16 mouse cellular contexts compared by ENCODE assay signal in the genomic region with DNA sequence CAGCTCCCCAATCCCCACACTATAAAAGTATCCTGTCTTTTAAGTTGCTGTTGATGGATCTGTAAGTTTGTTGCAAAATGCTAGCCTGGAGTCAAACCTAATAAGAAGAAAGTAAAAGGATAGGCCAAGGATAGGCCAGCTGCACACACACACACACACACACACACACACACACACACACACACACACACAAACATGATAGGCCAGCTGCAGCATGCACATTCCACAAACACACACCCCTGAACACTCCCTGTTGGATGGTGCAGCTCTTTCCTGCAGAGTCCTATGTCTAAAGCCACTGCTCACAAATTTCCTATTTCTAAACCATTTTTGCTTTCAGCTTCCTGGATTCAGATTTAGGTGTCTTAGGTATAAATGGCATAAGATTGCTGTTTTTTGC. TPM values are rescaled to one million over a fixed set of nuclear protein-coding genes. Genes with fewer than 3 reads are reported as not detected.
DNase-seq lines count a peak whose midpoint lies in the region; TF ChIP-seq lines count a peak whose summit lies in the region.
"Had no signal": no experiment of that assay in that cellular context is flagged by ENCODE, and none has a peak within 500 bp of the region (broad histone marks: within the 10 kb centered on the region; RNA-seq: fewer than 3 reads in every experiment).

No protein-coding gene starts in this region.

- no peak overlapping the region for H3ac ChIP-seq in myocyte (ENCODE audit: control insufficient read depth, insufficient read length)

- TF ChIP-seq POLR2A in myocyte (IDR thresholded peaks at IDR 0.05; ENCODE audit: insufficient read length, low read depth) = no peak

- no peak overlapping the region for H3K4me2 ChIP-seq in myocyte (ENCODE audit: low read depth)

- peak; percentile 44 for DNase-seq in testis, postnatal 10 days (ENCODE audit: low spot score)
- no peak for DNase-seq in testis, postnatal 14 days (ENCODE audit: low spot score)
- no peak for DNase-seq in kidney, postnatal 10 days
- DNase-seq: adrenal gland, adult 2 months; adrenal gland, adult 8-10 months; adrenal gland, postnatal 10 days; adrenal gland, postnatal 14 days; adrenal gland, postnatal 25 days; adrenal gland, postnatal 36 days; B cell, adult 2 months; cerebellum, adult 11 months; cerebellum, adult 11-12 months; cerebellum, adult 18-20 months had no signal

- no peak overlapping the region for H3K4me3 ChIP-seq in myocyte

- no peaks in the 10 kb centered on the region for H3K27me3 ChIP-seq in myocyte (ENCODE audit: control insufficient read depth, insufficient read depth, insufficient read length)
- H3K27me3 ChIP-seq: CH12.LX, Patski had no signal

- peaks cover 2% of the 10 kb centered on the region for H3K79me2 ChIP-seq in myocyte (ENCODE audit: control insufficient read depth, insufficient read depth)

- H3K36me3 ChIP-seq in myocyte (ENCODE audit: control insufficient read depth, insufficient read depth) = no peaks in the 10 kb centered on the region

TF ChIP-seq in myocyte, 11 proteins besides CTCF, POLR2A, EP300 and RAD21:
- TF ChIP-seq SRF (IDR thresholded peaks at IDR 0.05; ENCODE audit: control insufficient read depth, insufficient read length, low read depth) (no peak), TCF12 (IDR thresholded peaks at IDR 0.05; ENCODE audit: insufficient read depth, poor library complexity, severe bottlenecking) (peak; percentile 22), TCF3 (IDR thresholded peaks at IDR 0.05; ENCODE audit: insufficient read length, low read depth) (peak; percentile 17), MAX (IDR thresholded peaks at IDR 0.05; ENCODE audit: low read depth) (no peak), POLR2AphosphoS2 (IDR thresholded peaks at IDR 0.05; ENCODE audit: insufficient read length, low read depth) (no peak), MYOG (IDR thresholded peaks at IDR 0.05; ENCODE audit: control insufficient read depth in 1 of 3, insufficient read depth in 1 of 3, insufficient read length in 2 of 3, low read depth in 2 of 3) (peak in 2 of 3 experiments; percentile 17 to 63), USF1 (IDR thresholded peaks at IDR 0.05; ENCODE audit: low read depth) (no peak), E2F4 (IDR thresholded peaks at IDR 0.05; ENCODE audit: insufficient read depth) (no peak), CEBPB (IDR thresholded peaks at IDR 0.05; ENCODE audit: insufficient read depth, poor library complexity, severe bottlenecking) (no peak), MYOD1 (IDR thresholded peaks at IDR 0.05; ENCODE audit: control insufficient read depth in 1 of 3, insufficient read length in 2 of 3, low read depth in 2 of 3) (peak in 2 of 3 experiments; percentile 24 to 70), REST (IDR thresholded peaks at IDR 0.05; ENCODE audit: insufficient read depth, insufficient read length) (no peak)

RNA-seq across cellular contexts. Expression of a gene that starts 4.4 kb away (rescaled TPM):
- 20.3 TPM for polyA plus RNA-seq in myocyte (2012; fragmentation: generic; extraction: Trizol)

RNA-seq across cellular contexts. Expression of a gene that starts 19.2 kb away (rescaled TPM):
- polyA plus RNA-seq in myocyte (2012; fragmentation: generic; extraction: Trizol) = 3.7 TPM

RNA-seq across cellular contexts. Expression of a gene that starts 19.4 kb away (rescaled TPM):
- 8.6 TPM for polyA plus RNA-seq in myocyte (2012; fragmentation: generic; extraction: Trizol)
